Mouse (Mus musculus) hindbrain, postnatal 0 days (tissue): Measurements from ENCODE around the gene Sparcl1. TPM values are rescaled to one million over a fixed set of nuclear protein-coding genes. Genes with fewer than 3 reads are reported as not detected.

Source experiments
- ATAC-seq: fragments of 200-750 bp; cut with Nextera tagmentation; 2 replicates; pipeline ENCODE4 v1.8.0; 2017; ENCODE audit warnings: mild to moderate bottlenecking, moderate TSS enrichment, moderate library complexity
- DNase-seq: peaks from one replicate; pipeline ENCODE4 v3.0.0-alpha.2; 2015; ENCODE audit warnings: low spot score
- H3K27ac ChIP-seq: fragments of 300-500 bp; sonication (generic); 2 replicates; pipeline ENCODE4 v1.5.1; 2014; ENCODE audit warnings: mild to moderate bottlenecking
- H3K27me3 ChIP-seq: fragments of 300-500 bp; sonication (generic); 2 replicates; pipeline ENCODE4 v1.6.1; 2014; ENCODE audit warnings: low read length, mixed read lengths; ENCODE audit not compliant: insufficient read depth
- H3K36me3 ChIP-seq: fragments of 300-500 bp; sonication (generic); 2 replicates; pipeline ENCODE4 v1.6.1; 2014; ENCODE audit warnings: low read length, mixed read lengths; ENCODE audit not compliant: insufficient read depth
- H3K4me1 ChIP-seq: fragments of 300-500 bp; sonication (generic); 2 replicates; pipeline ENCODE4 v1.6.1; 2014; ENCODE audit warnings: antibody characterized with exemption, low read length, mixed read lengths; ENCODE audit not compliant: insufficient read depth
- H3K4me2 ChIP-seq: fragments of 300-500 bp; sonication (generic); 2 replicates; pipeline ENCODE4 v1.6.1; 2014; ENCODE audit warnings: low read depth, mild to moderate bottlenecking, low read length, moderate library complexity, mixed read lengths
- H3K4me3 ChIP-seq: fragments of 300-500 bp; sonication (generic); 2 replicates; pipeline ENCODE4 v1.5.1; 2014; ENCODE audit warnings: low read length
- H3K9ac ChIP-seq: fragments of 300-500 bp; sonication (generic); replicated peaks from 2 replicates; pipeline ENCODE4 v1.6.1; 2014; ENCODE audit warnings: mild to moderate bottlenecking, low read length, moderate library complexity, mixed read lengths
- H3K9me3 ChIP-seq: fragments of 300-500 bp; sonication (generic); 2 replicates; pipeline ENCODE4 v1.6.1; 2016; ENCODE audit warnings: low read length, mixed read lengths
- CTCF ChIP-seq: IDR thresholded peaks from 2 replicates; pipeline ENCODE4 v1.5.1; 2016; ENCODE audit warnings: antibody characterized with exemption, control low read depth, low read depth
- WGBS: fragments of 180-500 bp; shearing (Covaris S2); extraction: QIAGEN DNeasy Blood & Tissue Kit; methylation state at CpG from one replicate; pipeline ENCODE4 v1.1.7; 2014; 5-methylcytosine and 5-hydroxymethylcytosine counted together
- polyA plus RNA-seq: library from polyadenylated mRNA; unstranded; fragments of >200 nt; fragmentation: Nextera tagmentation; extraction: Ambion mirVana; gene quantifications from 2 replicates; pipeline ENCODE4 v1.2.1, GENCODE M21; 2015
- total RNA-seq: library from RNA; depleted of rRNA; stranded (reverse); fragments of >200 nt; gene quantifications from 2 replicates; pipeline ENCODE4 v1.2.3, GENCODE M21; 2014

The Sparcl1 gene
- total and polyA plus RNA-seq, 2 experiments from 2014 or later: 660 to 782 TPM

- Histone ChIP-seq H3K36me3 (peaks cover 5% of the 10 kb centered on the region; the same call in 1 of the 2 replicates), H3K27ac (no peak overlapping the region), H3K4me3 (no peak overlapping the region), H3K4me1 (no peaks in the 10 kb centered on the region), H3K9ac (no peak overlapping the region), H3K27me3 (no peaks in the 10 kb centered on the region), H3K4me2 (no peak overlapping the region), H3K9me3 (no peaks in the 10 kb centered on the region)
- DNase-seq (no peak), ATAC-seq (no peak)
- 80% methylated on average over 9 of the region's 9 CpGs for WGBS
- TF ChIP-seq CTCF: no peak
Observed at GRCm38 (mm10) chr5:104085366-104085765, 28.2 kb downstream of the Sparcl1 start.

GRCm38 (mm10) chr5:104080736-104081135, 32.8 kb downstream of the Sparcl1 start:
- no peaks in the 10 kb centered on the region for H3K27me3 ChIP-seq
- ATAC-seq (no peak), DNase-seq (no peak)
- no peak overlapping the region for H3K4me2 ChIP-seq
- H3K27ac ChIP-seq: no peak overlapping the region
- H3K9me3 ChIP-seq: no peaks in the 10 kb centered on the region
- 93% methylated on average over 6 of the region's 6 CpGs for WGBS
- no peaks in the 10 kb centered on the region for H3K4me1 ChIP-seq
- 0 out of 2 replicates have a peak, but pooled peaks cover 5% of the 10 kb centered on the region for H3K36me3 ChIP-seq
- no peak for TF ChIP-seq CTCF
- no peak overlapping the region for H3K4me3 ChIP-seq
- H3K9ac ChIP-seq: no peak overlapping the region

DNA sequence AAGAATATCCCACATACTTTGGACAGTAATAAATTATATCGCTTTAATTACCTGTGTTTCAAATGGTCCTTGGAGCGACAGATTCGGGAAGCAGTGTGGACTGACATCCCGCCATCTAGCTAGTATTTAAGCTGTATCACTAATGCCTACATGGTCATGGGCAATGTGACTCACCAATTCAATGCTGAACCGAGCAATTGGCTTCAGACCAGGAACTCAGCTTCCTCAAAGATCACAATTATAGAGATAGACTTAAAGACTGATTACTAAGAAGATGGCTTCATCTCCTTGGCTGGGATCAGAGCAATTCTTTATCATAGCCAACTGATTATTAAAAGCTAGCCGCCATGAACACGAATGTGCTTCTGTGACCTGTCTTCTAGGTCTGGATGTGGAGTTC, 36.0 kb downstream of the Sparcl1 start, which contains the start of gene Gm17660:
TSS of gene Gm17660 (minus strand) at position 101 of the 400 bp plus-strand sequence.
- no peak within 1 kb of the TSS for H3K9ac ChIP-seq
- 0 out of 2 replicates have a peak, but pooled peaks cover 6% of the 10 kb centered on the region for H3K4me1 ChIP-seq
- no peaks in the 10 kb centered on the region for H3K36me3 ChIP-seq
- no peaks in the 10 kb centered on the region for H3K9me3 ChIP-seq
- 94% methylated on average over 7 of the region's 7 CpGs for WGBS
- no peak within 1 kb of the TSS for H3K4me3 ChIP-seq
- no peaks in the 10 kb centered on the region for H3K27me3 ChIP-seq
- ATAC-seq: no peak
- H3K27ac ChIP-seq: peak within 1 kb of the TSS; percentile 18
- no peak for DNase-seq
- no peak within 1 kb of the TSS for H3K4me2 ChIP-seq
- TF ChIP-seq CTCF: no peak

GRCm38 (mm10) chr5:104076361-104076760, 37.2 kb downstream of the Sparcl1 start:
- H3K4me3 ChIP-seq: no peak overlapping the region
- 34% methylated on average over 10 of the region's 10 CpGs for WGBS
- peak; percentile 36; the same call in 1 of the 2 replicates for TF ChIP-seq CTCF
- H3K9ac ChIP-seq: no peak overlapping the region
- ATAC-seq: peak; percentile 41; the same call in 1 of the 2 replicates
- 0 out of 2 replicates have a peak, but pooled peaks cover 8% of the 10 kb centered on the region for H3K4me1 ChIP-seq
- no peaks in the 10 kb centered on the region for H3K27me3 ChIP-seq
- no peaks in the 10 kb centered on the region for H3K9me3 ChIP-seq
- no peaks in the 10 kb centered on the region for H3K36me3 ChIP-seq
- no peak overlapping the region for H3K4me2 ChIP-seq
- peak; percentile 44 for DNase-seq
- H3K27ac ChIP-seq: peak overlapping the region; percentile 18

DNA sequence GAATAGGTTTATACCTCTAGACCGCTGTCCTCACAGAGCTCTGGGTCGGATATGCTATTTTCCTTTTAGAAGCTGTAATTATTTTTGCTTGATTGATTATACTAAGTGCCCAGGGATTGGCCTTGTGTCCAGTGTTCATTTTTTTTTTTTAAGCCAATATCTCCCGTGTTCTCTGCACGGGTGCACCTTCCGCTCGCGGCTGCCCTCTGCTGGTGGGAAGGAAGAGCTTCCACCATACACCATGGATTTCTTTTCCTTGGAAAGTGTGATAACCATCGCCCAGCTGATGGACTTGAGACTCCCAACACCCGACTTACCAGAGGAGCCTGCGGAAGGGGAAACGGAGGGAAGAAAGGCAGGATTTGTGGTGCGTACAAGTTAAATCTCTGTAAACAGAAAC, 39.1 kb downstream of the Sparcl1 start:
- Histone ChIP-seq H3K27ac (no peak overlapping the region), H3K9ac (no peak overlapping the region), H3K27me3 (no peaks in the 10 kb centered on the region), H3K4me3 (no peak overlapping the region), H3K4me2 (no peak overlapping the region), H3K36me3 (no peaks in the 10 kb centered on the region), H3K4me1 (0 out of 2 replicates have a peak, but pooled peaks cover 8% of the 10 kb centered on the region), H3K9me3 (no peaks in the 10 kb centered on the region)
- no peak for ATAC-seq
- peak; percentile 77 for DNase-seq
- TF ChIP-seq CTCF: peak; percentile 88
- 40% methylated on average over 12 of the region's 12 CpGs for WGBS

DNA sequence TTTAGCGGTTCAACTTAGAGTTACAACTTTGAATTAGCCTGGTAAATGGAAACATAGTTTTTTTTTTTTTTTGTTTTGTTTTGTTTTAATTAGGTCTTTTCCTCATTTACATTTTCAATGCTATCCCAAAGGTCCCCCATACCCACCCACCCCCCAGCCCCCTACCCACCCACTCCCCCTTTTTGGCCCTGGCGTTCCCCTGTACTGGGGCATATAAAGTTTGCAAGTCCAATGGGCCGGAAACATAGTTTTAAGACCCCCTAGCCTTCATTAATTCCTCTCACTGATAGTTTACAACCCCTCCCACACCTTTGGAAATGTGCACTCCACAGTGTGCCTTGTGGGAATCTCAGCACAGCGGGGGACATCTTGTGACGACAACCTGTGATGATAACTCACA, 39.9 kb downstream of the Sparcl1 start:
- ATAC-seq (peak; percentile 70), DNase-seq (no peak)
- Histone ChIP-seq H3K9me3 (no peaks in the 10 kb centered on the region), H3K27ac (no peak overlapping the region), H3K4me3 (no peak overlapping the region), H3K4me2 (no peak overlapping the region), H3K9ac (no peak overlapping the region), H3K27me3 (no peaks in the 10 kb centered on the region), H3K4me1 (0 out of 2 replicates have a peak, but pooled peaks cover 8% of the 10 kb centered on the region), H3K36me3 (no peaks in the 10 kb centered on the region)
- 85% methylated on average over 5 of the region's 5 CpGs for WGBS
- no peak for TF ChIP-seq CTCF

DNA sequence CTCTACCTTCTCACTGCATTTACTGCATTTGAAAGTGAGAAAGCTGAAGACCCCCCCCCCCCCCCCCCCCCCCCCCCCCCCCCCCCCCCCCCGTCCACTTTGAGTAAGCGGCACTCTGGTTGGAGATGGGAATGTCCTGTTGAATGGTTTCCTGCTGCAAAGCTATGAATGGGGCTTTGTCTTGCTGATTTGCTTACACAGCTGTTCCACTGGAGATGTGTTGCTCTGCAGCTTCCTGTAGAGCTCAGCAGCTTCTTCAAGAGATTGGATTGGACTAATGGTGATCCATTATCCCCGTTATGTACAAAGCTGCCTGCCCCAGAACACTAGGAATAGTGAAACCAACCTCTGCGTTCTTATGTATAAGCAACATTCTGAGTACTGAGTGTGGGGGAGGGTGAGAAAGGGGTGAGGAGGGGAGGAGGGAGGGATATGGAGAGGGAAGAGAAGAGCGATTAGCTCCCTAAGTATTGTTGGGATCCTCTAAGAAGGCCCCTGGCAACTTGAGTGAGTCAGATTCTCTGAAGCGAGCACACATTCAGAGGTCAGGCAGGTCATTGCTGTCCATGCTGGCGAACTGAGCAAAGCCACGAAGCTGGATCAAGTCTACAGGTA, 41.2 kb downstream of the Sparcl1 start:
- Histone ChIP-seq H3K4me2 (no peak overlapping the region), H3K9ac (no peak overlapping the region), H3K36me3 (no peaks in the 10 kb centered on the region), H3K4me3 (no peak overlapping the region), H3K27me3 (no peaks in the 10 kb centered on the region), H3K4me1 (0 out of 2 replicates have a peak, but pooled peaks cover 8% of the 10 kb centered on the region), H3K9me3 (no peaks in the 10 kb centered on the region), H3K27ac (peak overlapping the region; percentile 59; the same call in 1 of the 2 replicates)
- ATAC-seq (peak; percentile 89), DNase-seq (peak; percentile 72)
- no peak for TF ChIP-seq CTCF
- 15% methylated on average over 6 of the region's 8 CpGs for WGBS
